Mouse (Mus musculus) natural killer cell, adult 2 months (primary cell): ENCODE measurements around the gene Pkd2l1.

Experiments
- DNase-seq, 2 experiments: peaks; one replicate each; pipeline ENCODE4 v3.0.0; 2022; ENCODE audit warnings: low spot score in 2 of 2

Gene Pkd2l1

DNA sequence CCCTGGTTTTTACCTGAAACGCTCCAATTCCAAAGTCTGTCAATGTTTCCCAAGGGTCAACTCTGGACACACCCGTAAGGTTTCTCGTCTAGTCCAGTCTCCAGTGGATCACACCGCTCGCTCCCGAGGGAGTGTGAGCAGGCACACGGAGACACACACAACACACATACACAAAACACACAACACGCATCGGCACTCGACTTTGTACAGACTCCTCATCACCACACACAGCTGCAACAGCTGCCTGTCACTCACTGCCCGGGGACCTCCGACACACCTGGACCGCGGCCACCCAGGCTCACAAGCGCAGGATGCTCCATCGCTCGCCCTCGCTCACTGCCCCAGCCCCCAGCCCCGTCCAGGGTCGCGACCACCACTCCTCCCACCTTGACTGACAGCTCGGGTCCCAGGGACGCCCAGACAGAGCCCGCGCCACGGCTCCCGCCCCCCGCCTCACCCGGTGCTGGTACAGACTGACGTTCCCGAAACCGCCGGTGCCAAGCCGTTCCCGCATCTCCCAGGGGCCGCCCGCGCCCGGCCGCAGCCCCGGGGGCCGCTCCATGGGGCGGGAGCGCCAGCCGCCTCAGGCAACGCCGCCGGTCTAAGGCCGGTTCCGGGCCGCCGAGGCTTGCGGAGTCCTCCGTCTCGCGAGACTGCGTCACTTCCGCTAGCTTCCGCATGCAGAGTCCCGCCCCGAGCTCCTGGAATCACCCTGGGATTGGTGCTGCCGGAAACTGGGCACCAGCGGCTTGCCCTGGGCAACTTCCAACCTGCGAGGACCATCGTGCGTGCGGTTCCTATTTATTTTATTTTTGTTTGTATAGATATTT is 85.2 kb downstream of the Pkd2l1 start, which contains the start of gene Chuk:
Gene Chuk, minus strand, starts transcription at position 650 of the 830 bp plus-strand sequence.
- peak; percentile 90 to 91 for DNase-seq

DNA sequence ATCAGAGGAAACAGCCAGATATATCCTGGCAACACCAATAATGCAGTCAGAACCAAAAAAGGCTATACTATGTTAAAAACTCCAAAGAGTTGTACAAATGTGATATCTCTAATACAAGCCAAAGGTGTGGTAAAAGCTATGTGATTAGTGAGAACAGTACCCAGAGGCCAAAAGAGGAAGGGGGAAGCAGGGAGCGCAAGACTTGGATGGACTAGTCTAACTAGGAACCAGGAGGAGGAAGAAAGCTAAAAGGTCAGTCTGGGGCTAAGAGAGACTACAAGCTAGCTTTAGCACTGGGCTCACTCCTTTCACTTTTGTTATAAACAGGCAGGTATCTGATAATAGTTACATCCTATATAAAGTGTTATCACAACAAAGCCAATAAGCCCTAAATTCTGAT is 87.8 kb downstream of the Pkd2l1 start:
- no peak for DNase-seq

- DNase-seq, result no peak
These were observed 89.2 kb downstream of the Pkd2l1 start for GRCm38 (mm10) chr19:44103001-44103400.

- no peak for DNase-seq
These were observed 91.4 kb downstream of the Pkd2l1 start for GRCm38 (mm10) chr19:44100840-44101239.
